Mouse (Mus musculus) kidney, embryonic 16.5 days (tissue): ENCODE data around the gene Wdr83os. TPM values are rescaled to one million over a fixed set of nuclear protein-coding genes. Genes with fewer than 3 reads are reported as not detected.
A peak's percentile ranks its signal among the peaks of the same experiment; 100 is the strongest.

Source experiments
- ATAC-seq: fragments of 200-750 bp; cut with Nextera tagmentation; 2 replicates; pipeline ENCODE4 v1.8.0; 2017; ENCODE audit warnings: moderate TSS enrichment; ENCODE audit not compliant: low FRiP score, low TSS enrichment
- H3K27ac ChIP-seq: fragments of 300-500 bp; sonication (generic); 2 replicates; pipeline ENCODE4 v1.5.1; 2014; ENCODE audit warnings: low read length
- H3K27me3 ChIP-seq: fragments of 300-500 bp; sonication (generic); 2 replicates; pipeline ENCODE4 v1.6.1; 2014; ENCODE audit warnings: low read length, control low read depth, mixed read lengths; ENCODE audit not compliant: insufficient read depth
- H3K36me3 ChIP-seq: fragments of 300-500 bp; sonication (generic); 2 replicates; pipeline ENCODE4 v1.6.1; 2014; ENCODE audit warnings: low read length, control low read depth, mixed read lengths; ENCODE audit not compliant: insufficient read depth
- H3K4me1 ChIP-seq: fragments of 300-500 bp; sonication (generic); 2 replicates; pipeline ENCODE4 v1.6.1; 2014; ENCODE audit warnings: low read length, control low read depth, mixed read lengths; ENCODE audit not compliant: insufficient read depth
- H3K4me2 ChIP-seq: fragments of 300-500 bp; sonication (generic); replicated peaks from 2 replicates; pipeline ENCODE4 v1.6.1; 2014; ENCODE audit warnings: low read depth, low read length
- H3K4me3 ChIP-seq: fragments of 300-500 bp; sonication (generic); 2 replicates; pipeline ENCODE4 v1.5.1; 2014; ENCODE audit warnings: mild to moderate bottlenecking, low read length
- H3K9ac ChIP-seq: fragments of 300-500 bp; sonication (generic); replicated peaks from 2 replicates; pipeline ENCODE4 v1.6.1; 2014; ENCODE audit warnings: low read length
- H3K9me3 ChIP-seq: fragments of 300-500 bp; sonication (generic); 2 replicates; pipeline ENCODE4 v1.6.1; 2016; ENCODE audit warnings: low read length, control low read depth
- WGBS: fragments of 180-500 bp; shearing (Covaris S2); extraction: QIAGEN DNeasy Blood & Tissue Kit; methylation state at CpG from one replicate; pipeline ENCODE4 v1.1.7; 2014; 5-methylcytosine and 5-hydroxymethylcytosine counted together
- polyA plus RNA-seq: library from polyadenylated mRNA; unstranded; fragments of >200 nt; fragmentation: Nextera tagmentation; extraction: Ambion mirVana; gene quantifications from 2 replicates; pipeline ENCODE4 v1.2.1, GENCODE M21; 2015

Gene Wdr83os
- 141 TPM in 2 replicates for polyA plus RNA-seq

GRCm38 (mm10) chr8:85080532-85081215 is at the start of gene Wdr83os:
Gene Wdr83os, plus strand, starts transcription at chr8:85080740.
- peak; percentile 23 for ATAC-seq
- H3K4me1 ChIP-seq: peaks cover 25% of the 10 kb centered on the region
- no peaks in the 10 kb centered on the region for H3K27me3 ChIP-seq
- no peaks in the 10 kb centered on the region for H3K9me3 ChIP-seq
- WGBS: under 1% methylated on average over 30 of the region's 30 CpGs
- peak within 1 kb of the TSS; percentile 66 for H3K4me3 ChIP-seq
- H3K4me2 ChIP-seq: peak within 1 kb of the TSS; percentile 88
- peak within 1 kb of the TSS; percentile 77 for H3K9ac ChIP-seq
- peak within 1 kb of the TSS; percentile 83 for H3K27ac ChIP-seq
- H3K36me3 ChIP-seq: peaks cover 23% of the 10 kb centered on the region

GRCm38 (mm10) chr8:85032622-85033311 is 47.8 kb upstream of the Wdr83os start:
- no peak overlapping the region for H3K4me2 ChIP-seq
- no peaks in the 10 kb centered on the region for H3K27me3 ChIP-seq
- H3K9me3 ChIP-seq: no peaks in the 10 kb centered on the region
- peaks cover 29% of the 10 kb centered on the region for H3K4me1 ChIP-seq
- no peak overlapping the region for H3K27ac ChIP-seq
- no peak overlapping the region for H3K9ac ChIP-seq
- peaks cover 36% of the 10 kb centered on the region for H3K36me3 ChIP-seq
- ATAC-seq: no peak
- 82% methylated on average over 4 of the region's 4 CpGs for WGBS
- H3K4me3 ChIP-seq: no peak overlapping the region

- peaks cover 36% of the 10 kb centered on the region for H3K36me3 ChIP-seq
- WGBS: 52% methylated on average over 1 of the region's 1 CpGs
- no peaks in the 10 kb centered on the region for H3K27me3 ChIP-seq
- ATAC-seq: no peak
- no peak overlapping the region for H3K4me2 ChIP-seq
- H3K9ac ChIP-seq: no peak overlapping the region
- H3K4me3 ChIP-seq: no peak overlapping the region
- H3K27ac ChIP-seq: no peak overlapping the region
- H3K4me1 ChIP-seq: peaks cover 24% of the 10 kb centered on the region
- H3K9me3 ChIP-seq: no peaks in the 10 kb centered on the region
Observed at GRCm38 (mm10) chr8:85033867-85034266, 46.7 kb upstream of the Wdr83os start.

- H3K27ac ChIP-seq: peak overlapping the region; percentile 100; the same call in 1 of the 2 replicates
Observed at GRCm38 (mm10) chr8:85034764-85035163, 45.8 kb upstream of the Wdr83os start.

GRCm38 (mm10) chr8:85035165-85035727 is 45.3 kb upstream of the Wdr83os start:
- no peaks in the 10 kb centered on the region for H3K27me3 ChIP-seq
- 4% methylated on average over 12 of the region's 12 CpGs for WGBS
- H3K4me3 ChIP-seq: peak overlapping the region; percentile 87
- no peak for ATAC-seq
- peaks cover 23% of the 10 kb centered on the region for H3K36me3 ChIP-seq
- H3K27ac ChIP-seq: peak overlapping the region; percentile 100
- H3K4me1 ChIP-seq: peaks cover 26% of the 10 kb centered on the region
- peak overlapping the region; percentile 83 for H3K4me2 ChIP-seq
- H3K9me3 ChIP-seq: no peaks in the 10 kb centered on the region
- H3K9ac ChIP-seq: peak overlapping the region; percentile 87

More at GRCm38 (mm10) chr8:85034764-85035163, 45.8 kb upstream of the Wdr83os start:
- H3K36me3 ChIP-seq: peaks cover 28% of the 10 kb centered on the region
- no peaks in the 10 kb centered on the region for H3K9me3 ChIP-seq
- H3K4me3 ChIP-seq: peak overlapping the region; percentile 87
- peak overlapping the region; percentile 83 for H3K4me2 ChIP-seq
- H3K9ac ChIP-seq: peak overlapping the region; percentile 87
- peaks cover 26% of the 10 kb centered on the region for H3K4me1 ChIP-seq
- ATAC-seq: no peak
- 7% methylated on average over 13 of the region's 13 CpGs for WGBS
- no peaks in the 10 kb centered on the region for H3K27me3 ChIP-seq

GRCm38 (mm10) chr8:85035728-85036310 is 44.7 kb upstream of the Wdr83os start:
- under 1% methylated on average over 15 of the region's 15 CpGs for WGBS
- peak; percentile 11; the same call in 1 of the 2 replicates for ATAC-seq

GRCm38 (mm10) chr8:85036381-85036717 is 44.2 kb upstream of the Wdr83os start:
- Histone ChIP-seq H3K9me3 (no peaks in the 10 kb centered on the region), H3K4me3 (peak overlapping the region; percentile 87), H3K36me3 (peaks cover 26% of the 10 kb centered on the region), H3K27ac (peak overlapping the region; percentile 100), H3K4me1 (peaks cover 26% of the 10 kb centered on the region), H3K27me3 (no peaks in the 10 kb centered on the region), H3K4me2 (peak overlapping the region; percentile 83), H3K9ac (peak overlapping the region; percentile 87)
- ATAC-seq: peak; percentile 33
- WGBS: under 1% methylated on average over 9 of the region's 9 CpGs

More at GRCm38 (mm10) chr8:85035728-85036310, 44.7 kb upstream of the Wdr83os start:
- H3K36me3 ChIP-seq: peaks cover 25% of the 10 kb centered on the region
- peak overlapping the region; percentile 100 for H3K27ac ChIP-seq
- peaks cover 26% of the 10 kb centered on the region for H3K4me1 ChIP-seq
- H3K4me2 ChIP-seq: peak overlapping the region; percentile 83
- peak overlapping the region; percentile 87 for H3K9ac ChIP-seq
- no peaks in the 10 kb centered on the region for H3K27me3 ChIP-seq
- H3K4me3 ChIP-seq: peak overlapping the region; percentile 87
- H3K9me3 ChIP-seq: no peaks in the 10 kb centered on the region

GRCm38 (mm10) chr8:85036718-85037365 is 43.7 kb upstream of the Wdr83os start, which contains the start of gene Tnpo2:
Gene Tnpo2, plus strand, starts transcription at chr8:85036915.
- Histone ChIP-seq H3K9ac (peak within 1 kb of the TSS; percentile 96), H3K4me1 (peaks cover 26% of the 10 kb centered on the region), H3K27ac (peak within 1 kb of the TSS; percentile 100), H3K27me3 (no peaks in the 10 kb centered on the region), H3K36me3 (peaks cover 24% of the 10 kb centered on the region), H3K4me2 (peak within 1 kb of the TSS; percentile 92), H3K9me3 (no peaks in the 10 kb centered on the region), H3K4me3 (peak within 1 kb of the TSS; percentile 87)
- peak; percentile 92 for ATAC-seq
- under 1% methylated on average over 59 of the region's 59 CpGs for WGBS

GRCm38 (mm10) chr8:85037366-85037680 is 43.2 kb upstream of the Wdr83os start:
- H3K4me3 ChIP-seq: peak overlapping the region; percentile 87
- 0% methylated on average over 14 of the region's 14 CpGs for WGBS
- peak overlapping the region; percentile 96 for H3K9ac ChIP-seq
- H3K9me3 ChIP-seq: no peaks in the 10 kb centered on the region
- no peaks in the 10 kb centered on the region for H3K27me3 ChIP-seq
- H3K36me3 ChIP-seq: peaks cover 24% of the 10 kb centered on the region
- H3K4me2 ChIP-seq: peak overlapping the region; percentile 92
- H3K27ac ChIP-seq: peak overlapping the region; percentile 100
- H3K4me1 ChIP-seq: peaks cover 26% of the 10 kb centered on the region
- ATAC-seq: peak; percentile 59
